Mouse (Mus musculus) ZHBTc4 (cell line): ENCODE measurements around the gene Vwa8.

Experiments used
- DNase-seq: peaks from one replicate; pipeline ENCODE4 v3.0.0-alpha.2; 2011; ENCODE audit warnings: low read depth, low spot score

Gene Vwa8

DNA sequence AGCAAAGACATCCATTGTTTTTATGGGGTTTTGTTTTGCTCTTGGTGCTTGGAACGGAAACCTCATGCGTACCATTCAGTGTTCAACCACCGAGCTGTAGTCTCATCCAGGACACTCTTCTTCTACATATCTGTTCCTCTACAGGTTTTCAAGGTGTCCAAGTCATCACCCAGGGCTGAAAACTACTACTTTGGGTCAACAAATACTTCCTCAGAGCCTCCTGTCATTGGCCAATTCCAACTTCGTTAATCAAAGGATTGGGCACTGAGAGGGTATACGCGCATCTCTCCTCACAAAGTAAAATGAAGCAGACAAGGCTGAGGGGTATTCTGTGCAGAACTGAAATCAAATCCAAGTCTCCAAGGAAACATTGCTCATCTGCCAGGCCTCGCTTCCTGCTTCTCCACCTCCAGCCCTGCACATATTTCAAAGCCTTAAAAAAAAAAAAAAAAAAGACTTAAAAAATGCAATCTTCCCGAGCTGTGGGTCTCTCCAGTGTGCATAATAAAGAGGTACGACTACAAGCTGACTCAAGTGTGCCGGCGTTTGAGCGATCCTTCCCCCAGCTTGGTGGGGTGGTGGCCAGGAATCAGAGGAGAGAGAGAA is 374.7 kb downstream of the Vwa8 start:
- DNase-seq: no peak

DNA sequence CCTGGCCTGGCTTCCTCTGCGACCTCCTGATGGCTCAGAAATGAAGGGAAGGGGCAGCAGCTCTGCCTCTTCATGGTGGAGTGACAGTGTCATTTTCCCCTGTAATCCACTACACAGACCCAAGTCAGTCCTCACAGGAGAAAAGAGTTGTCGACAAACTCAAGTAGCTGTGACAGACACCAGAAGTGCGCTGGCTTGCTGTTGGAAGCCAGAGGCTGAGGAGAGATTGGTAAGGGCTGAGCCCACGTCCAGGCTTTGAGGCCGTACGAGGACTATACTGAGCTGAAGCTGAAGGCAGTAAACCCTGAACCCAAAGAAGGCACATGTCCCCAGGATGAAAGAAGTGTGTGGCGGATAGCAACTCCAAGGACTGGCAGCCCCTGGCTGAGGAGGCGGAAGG is 376.6 kb downstream of the Vwa8 start:
- no peak for DNase-seq

DNA sequence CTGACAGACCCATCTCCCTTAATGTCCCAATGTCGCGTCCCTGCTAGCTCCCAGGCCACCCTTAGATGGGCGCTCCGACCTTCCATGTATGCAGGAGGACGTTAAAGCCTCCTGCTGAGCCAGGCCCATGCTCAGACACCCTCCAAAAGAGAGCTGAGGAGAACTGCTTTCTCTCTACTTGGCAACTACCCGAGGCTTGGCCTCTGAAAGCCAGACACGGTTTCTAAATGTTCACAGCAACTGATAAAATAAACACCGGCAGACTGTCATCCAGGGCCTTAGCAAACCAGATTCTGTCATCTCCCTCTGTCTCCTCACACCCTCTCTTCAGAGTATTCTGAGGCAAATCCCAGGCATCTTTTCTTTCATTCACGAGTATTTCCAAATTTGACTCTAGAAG is 377.2 kb downstream of the Vwa8 start:
- DNase-seq: no peak

DNA sequence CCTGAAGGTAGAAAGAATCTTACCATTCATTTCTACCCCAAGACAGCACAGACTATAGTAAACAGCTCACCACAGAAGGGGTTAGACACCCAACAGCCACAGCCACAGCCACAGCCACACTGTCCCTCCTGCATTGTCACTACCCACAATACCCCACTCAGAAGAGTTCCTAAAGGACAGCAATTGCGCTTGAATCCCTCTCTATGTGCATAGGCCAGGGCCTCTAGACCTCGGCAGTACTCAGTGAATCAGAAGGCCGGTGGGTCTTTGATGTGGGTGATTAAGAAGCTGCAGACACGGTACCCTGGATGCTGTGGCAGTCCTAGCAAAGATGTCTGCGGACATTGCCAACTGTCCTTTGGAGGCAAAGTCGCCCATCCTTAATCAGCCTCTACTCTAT is 377.9 kb downstream of the Vwa8 start:
- no peak for DNase-seq

DNA sequence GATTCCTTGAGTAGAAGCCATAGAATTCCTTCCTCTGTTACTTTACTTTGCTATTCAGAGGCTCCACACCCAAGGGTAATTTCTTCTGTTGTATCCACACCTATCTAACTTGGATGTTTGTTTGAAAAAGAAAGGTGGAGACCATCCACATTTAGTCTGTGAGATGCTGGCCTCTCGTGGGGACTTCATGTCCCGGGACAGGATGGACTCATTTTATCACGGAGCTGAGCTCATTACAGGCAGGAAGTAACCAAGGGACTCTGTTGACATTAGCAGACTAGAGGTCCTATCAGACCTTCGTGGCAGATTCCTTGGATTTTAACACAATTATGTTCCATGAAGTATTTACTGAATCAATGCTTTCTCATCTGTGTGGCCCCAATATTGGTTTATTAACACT is 379.1 kb downstream of the Vwa8 start:
- DNase-seq: no peak

DNA sequence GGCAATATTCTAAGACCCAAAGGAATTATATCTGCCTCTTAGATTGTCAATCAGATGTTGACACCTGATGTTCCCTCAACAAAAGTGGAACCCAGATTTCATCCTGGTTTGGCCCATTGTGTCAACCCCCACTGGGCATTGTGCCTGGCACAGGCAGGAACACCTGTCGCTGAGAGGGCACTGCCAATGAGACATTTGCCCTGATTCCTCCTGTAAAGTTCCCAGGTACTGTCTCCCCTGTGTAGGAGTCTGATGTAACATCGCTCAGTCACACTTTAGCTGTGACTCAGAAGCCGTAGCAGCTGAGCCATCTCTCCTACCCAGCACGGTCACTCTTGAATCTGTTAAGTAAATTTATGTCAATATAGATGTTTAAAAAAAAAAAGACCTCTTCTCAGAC is 382.8 kb downstream of the Vwa8 start:
- no peak for DNase-seq

DNA sequence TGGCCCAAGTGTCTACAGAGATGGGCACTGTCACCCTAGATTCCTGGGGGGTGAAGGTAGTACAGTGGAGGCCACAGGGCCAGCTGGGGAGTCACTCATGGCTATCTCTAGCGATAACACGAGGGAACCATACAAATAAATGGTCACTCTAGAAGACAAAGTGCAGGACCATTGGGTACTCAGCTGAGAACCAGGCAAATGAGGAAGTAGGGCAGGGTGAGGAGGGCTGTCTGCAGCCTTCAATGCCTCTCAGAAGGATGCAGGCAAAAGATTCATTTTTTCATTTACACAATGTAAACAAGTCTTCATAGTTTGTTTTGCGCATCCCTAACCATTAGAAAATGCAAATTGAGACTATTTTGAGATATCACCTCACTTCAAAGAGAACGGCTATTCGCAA is 384.8 kb downstream of the Vwa8 start:
- DNase-seq: no peak

DNA sequence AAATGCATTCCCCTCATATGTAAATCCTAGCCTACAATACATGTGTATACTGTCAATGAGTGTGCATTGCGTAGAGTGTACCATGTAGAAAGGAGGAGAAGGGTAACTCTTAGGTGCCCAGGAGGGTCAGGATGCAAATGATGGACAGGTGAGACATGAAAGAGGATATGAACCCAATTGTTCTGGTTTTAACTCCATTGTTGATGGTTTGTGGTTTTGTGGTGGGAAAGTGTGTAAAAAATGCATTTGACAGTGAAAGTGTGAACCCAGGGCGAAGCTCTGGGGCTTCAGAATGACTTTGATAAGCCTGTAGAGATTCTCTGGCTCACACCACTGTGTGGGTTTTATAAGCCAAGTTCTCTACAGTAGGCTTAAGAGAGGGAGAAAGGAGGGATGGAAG is 385.7 kb downstream of the Vwa8 start:
- no peak for DNase-seq

DNA sequence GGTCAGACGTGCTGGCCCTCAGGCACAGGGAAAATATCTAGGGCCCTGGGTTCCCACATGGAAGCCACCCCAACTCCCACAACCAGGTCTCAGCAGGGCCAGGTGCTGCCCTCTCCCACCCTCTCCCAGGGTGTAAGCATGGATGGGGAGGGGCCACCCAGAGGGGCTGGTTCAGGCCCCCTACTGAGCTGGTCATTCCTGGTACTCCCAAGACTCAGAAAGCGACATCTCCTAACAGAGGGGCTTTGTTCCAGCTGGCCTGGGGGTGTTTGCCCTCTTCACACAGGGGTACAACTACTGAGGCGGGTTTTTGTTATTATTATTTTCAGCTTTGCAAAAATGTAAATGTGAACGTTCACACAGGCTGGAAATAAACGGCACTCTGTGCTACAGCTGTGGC is 386.3 kb downstream of the Vwa8 start:
- DNase-seq: no peak

DNA sequence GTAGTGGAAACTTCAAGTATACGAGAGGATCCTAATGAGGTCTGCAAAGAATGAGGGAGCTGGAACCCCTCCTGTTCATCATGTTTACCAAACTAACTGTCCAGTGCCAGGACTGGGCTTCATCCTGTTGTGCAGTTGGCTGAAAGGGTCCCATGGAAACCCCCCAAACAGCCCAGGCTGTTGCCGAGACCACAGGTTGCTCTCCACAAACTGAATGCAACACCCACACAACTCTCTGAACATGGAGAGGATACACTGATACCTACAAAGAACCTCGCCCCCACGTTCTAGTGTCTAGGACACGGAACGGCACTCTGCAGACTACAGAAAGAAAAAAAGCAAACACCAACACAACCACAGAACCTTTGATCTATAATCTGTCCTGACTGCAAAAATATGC is 387.4 kb downstream of the Vwa8 start:
- DNase-seq: no peak

DNA sequence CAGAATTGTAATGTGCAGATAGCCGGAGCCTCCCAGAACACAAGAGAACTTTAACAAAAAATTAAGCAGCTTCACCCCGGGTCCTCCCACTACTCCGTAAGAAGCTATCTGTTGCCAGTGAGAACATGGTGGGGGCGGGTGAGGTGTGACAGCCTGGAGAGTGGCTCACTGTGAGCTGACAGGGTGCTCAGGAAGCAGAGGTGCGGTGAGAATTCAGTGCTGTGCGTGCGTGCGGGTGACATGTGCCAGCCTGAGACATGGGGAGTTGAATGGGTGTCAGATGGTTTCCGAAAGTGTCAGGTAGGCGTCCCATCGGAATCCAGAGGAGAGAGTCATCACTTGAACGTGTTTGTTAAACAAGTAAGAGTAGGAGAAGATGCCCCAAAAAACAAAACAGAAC is 390.6 kb downstream of the Vwa8 start:
- no peak for DNase-seq

DNA sequence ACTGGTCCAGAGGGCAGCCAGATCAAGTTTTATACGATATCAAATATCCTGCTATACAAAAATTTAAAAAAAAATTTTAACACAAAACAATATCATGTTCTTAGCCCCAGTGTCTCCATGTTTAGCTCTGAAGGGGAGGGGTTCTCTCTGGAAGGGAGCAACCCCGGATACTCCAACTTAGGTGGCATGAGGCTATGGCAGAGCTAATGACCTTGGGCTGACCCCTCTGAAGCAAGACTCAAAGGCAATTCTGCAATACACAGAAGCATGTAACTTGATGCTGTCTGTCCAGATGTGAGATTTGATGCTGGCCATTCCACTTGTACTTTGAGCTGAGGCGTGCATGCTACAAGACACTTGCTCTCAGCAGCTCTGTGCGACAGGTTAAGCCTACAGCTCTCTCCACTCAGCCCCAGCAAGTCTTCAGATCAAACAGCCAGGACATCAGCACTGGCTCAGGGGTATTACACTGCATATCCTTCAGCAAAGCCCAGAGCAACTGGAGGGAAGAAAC is 392.3 kb downstream of the Vwa8 start:
- DNase-seq: no peak

DNA sequence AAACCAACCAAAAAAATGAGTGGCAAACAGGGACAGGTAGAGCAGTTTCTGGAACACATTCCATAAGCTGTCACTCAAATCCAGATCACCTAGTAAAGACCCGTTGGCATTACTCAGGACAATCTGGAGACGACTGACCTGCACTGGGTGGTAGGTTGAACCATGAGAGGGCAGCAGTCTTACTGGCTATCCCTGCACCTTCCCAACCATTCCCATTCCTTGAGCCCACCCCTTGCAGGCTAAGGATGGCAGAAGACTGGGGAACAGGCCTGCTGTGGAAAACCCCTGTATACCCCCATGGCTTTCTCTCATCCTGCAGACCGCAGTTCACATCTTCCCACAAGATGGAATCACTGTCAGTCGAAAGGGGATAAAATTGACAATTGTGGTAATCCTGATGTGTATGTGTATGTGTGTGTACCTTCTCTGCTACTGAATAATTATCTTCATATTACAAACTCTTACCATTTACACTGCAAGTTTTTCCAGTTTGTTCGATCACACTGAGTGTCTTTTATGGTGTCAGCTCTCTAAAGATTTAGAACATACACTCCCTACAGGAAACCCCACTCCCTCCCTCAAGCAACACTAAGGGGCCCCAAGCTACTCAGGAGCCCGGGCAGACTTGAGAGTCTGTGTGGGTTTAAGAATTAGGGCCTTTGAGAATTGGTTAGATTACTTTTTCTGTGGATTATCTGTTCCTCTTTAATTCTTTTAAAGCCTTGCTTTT is 393.0 kb downstream of the Vwa8 start:
- no peak for DNase-seq

DNA sequence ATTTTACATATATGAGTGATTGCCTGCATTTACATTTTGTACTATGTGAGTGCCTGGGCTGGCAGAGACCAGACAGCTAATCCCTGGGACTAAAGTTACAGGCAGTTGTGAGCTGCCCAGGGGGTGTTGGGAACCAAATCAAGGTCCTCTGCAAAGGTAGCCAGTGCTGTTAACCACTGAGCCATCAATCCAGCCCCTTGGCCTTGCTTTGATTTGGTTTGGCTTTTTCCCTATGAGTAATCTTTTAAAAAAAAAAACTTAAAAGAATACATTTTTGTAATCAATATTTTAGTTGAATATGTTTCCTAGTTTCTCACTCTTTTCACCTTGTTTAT is 393.5 kb downstream of the Vwa8 start:
- no peak for DNase-seq

DNA sequence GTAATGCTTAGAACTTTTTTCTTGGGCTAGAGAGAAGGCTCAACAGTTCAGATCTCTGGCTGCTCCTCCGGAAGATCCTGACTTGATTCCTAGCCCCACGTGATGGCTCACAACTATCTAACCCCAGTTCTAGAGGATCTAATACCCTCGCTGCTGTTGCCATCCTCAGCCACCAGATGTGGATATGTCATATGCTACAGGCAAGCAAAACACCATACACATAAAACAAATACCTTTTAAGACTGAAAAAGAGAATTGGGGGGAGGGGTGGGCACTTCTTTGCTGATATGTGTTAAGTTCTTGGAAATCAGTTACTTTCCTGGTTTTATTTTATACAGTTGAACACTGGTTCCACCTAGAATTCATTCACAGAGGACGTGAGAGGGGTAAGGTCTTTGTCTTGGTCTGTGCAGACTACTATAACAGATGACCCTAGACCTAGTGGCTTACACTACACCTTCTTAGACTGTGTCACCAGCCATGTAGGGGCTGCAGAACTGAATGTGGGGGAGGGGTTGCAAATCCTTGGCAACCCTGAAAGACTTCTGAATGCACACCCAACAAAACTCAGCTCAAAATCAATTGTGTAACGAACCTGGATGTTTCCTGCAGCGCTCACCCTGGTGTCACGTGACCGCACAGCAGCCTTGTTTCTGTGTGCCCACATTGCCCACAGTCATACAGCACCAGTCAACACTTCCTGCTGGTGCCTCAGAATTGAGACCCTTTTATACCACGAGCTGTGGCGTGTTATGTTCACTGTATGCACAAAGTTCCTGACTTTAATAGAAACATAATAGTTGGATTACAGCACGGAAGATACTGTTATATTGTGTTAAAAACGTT is 394.4 kb downstream of the Vwa8 start:
- no peak for DNase-seq

DNA sequence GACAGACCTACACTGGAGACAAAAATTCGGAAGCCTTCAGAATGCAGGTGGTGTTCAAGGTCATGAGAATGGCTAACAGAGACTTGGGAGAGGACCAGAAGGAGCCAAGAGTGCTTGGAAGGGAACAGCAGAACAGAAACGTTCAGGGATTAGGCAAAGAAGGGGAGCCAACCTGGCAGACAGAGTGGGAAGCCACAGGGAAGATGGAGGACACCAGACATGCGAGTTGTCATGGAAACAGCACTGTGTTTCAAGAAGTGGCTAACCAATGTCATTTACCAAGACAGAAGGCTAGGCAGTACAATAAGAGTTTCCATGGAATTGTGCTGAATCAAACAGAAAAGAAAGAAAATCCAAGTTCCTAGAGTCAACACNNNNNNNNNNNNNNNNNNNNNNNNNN is 395.7 kb downstream of the Vwa8 start:
- no peak for DNase-seq

DNA sequence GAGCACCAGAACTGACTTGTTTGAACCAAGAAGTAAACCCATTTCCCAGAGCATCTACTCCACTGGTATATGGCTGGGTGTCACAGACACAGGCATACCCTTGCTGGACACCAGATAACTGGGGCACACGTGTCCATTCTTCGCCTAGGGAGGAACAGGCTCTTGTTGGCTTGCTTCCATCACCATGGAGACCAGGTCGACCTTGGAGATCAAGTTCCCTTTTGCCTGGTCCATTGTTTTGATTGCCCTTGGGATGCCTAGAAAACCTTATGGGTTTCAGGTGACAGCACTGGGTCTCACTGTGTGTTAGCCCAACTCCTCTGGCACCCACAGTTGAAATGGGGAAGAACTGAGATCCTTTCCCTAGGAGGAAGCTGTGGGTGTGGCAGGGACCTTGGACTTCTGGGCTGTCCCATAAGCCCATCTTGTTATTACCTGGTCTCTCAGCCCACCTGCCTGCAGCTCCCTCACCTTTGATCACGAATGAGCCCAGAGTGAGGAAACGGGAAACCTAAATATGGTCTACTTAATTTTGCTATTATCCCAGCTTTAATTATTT is 403.0 kb downstream of the Vwa8 start:
- DNase-seq: peak; percentile 6
